Mouse (Mus musculus) testis, adult 2 months (tissue): ENCODE measurements around the gene Lgals1. TPM values are rescaled to one million over a fixed set of nuclear protein-coding genes. Genes with fewer than 3 reads are reported as not detected.
A peak's percentile ranks its signal among the peaks of the same experiment; 100 is the strongest.

ENCODE experiments used
- H3K27ac ChIP-seq: fragments of 200-500 bp; 2 replicates; pipeline ENCODE4 v1.5.1; 2012; ENCODE audit warnings: low read depth, low read length; ENCODE audit not compliant: control insufficient read depth, insufficient read depth
- H3K27me3 ChIP-seq: fragments of 200-500 bp; 2 replicates; pipeline ENCODE4 v1.6.1; 2012; ENCODE audit warnings: mild to moderate bottlenecking, low read length, moderate library complexity; ENCODE audit not compliant: control insufficient read depth, insufficient read depth
- H3K36me3 ChIP-seq: fragments of 200-500 bp; 2 replicates; pipeline ENCODE4 v1.6.1; 2012; ENCODE audit warnings: mild to moderate bottlenecking, low read length; ENCODE audit not compliant: control insufficient read depth, insufficient read depth
- H3K4me1 ChIP-seq: fragments of 200-500 bp; 2 replicates; pipeline ENCODE4 v1.6.1; 2012; ENCODE audit warnings: low read length; ENCODE audit not compliant: control insufficient read depth, insufficient read depth
- H3K4me3 ChIP-seq: fragments of 200-500 bp; 2 replicates; pipeline ENCODE4 v1.5.1; 2012; ENCODE audit warnings: low read depth, mild to moderate bottlenecking, low read length, moderate library complexity, mixed read lengths; ENCODE audit not compliant: control insufficient read depth
- CTCF ChIP-seq: fragments of 200-500 bp; IDR thresholded peaks from 2 replicates; pipeline ENCODE4 v1.5.1; 2012; ENCODE audit warnings: low read depth, mild to moderate bottlenecking, inconsistent platforms, low read length, moderate library complexity; ENCODE audit not compliant: control insufficient read depth, insufficient read depth, insufficient replicate concordance
- POLR2A ChIP-seq: fragments of 200-500 bp; IDR thresholded peaks from 2 replicates; pipeline ENCODE4 v1.6.1; 2012; ENCODE audit warnings: low read depth, mild to moderate bottlenecking, inconsistent platforms, low read length, moderate library complexity; ENCODE audit not compliant: control insufficient read depth
- polyA plus RNA-seq: library from polyadenylated mRNA; depleted of rRNA; stranded (reverse); fragments of >200 nt; gene quantifications from 2 replicates; pipeline ENCODE4 v1.2.3, GENCODE M21; 2012

The Lgals1 gene
- polyA plus RNA-seq, 1 experiment: 92.0 TPM

DNA sequence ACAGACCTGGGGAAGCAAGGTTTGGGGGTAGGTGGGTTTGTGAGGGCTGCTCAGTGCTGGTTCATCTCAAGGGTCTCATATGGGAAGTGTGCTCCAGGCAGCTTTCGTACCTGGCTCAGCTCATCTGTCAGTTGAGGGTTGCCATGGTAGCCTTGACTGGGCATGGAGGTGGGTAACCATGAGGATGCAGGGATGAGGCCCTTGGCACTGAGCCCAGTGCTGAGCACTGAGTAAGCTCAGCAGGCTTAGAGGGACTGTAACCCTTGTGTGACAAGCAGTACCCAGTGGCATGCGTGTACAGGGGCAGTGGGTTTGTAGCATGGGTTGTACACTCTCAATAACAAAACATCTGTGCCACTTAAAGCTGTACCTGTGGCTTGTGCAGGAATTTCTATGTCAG is 11.4 kb downstream of the Lgals1 start:
- Histone ChIP-seq H3K27me3 (no peaks in the 10 kb centered on the region), H3K4me1 (peaks cover 4% of the 10 kb centered on the region), H3K36me3 (peaks cover 2% of the 10 kb centered on the region), H3K27ac (no peak overlapping the region), H3K4me3 (no peak overlapping the region)
- no peak for TF ChIP-seq CTCF
- no peak for TF ChIP-seq POLR2A

DNA sequence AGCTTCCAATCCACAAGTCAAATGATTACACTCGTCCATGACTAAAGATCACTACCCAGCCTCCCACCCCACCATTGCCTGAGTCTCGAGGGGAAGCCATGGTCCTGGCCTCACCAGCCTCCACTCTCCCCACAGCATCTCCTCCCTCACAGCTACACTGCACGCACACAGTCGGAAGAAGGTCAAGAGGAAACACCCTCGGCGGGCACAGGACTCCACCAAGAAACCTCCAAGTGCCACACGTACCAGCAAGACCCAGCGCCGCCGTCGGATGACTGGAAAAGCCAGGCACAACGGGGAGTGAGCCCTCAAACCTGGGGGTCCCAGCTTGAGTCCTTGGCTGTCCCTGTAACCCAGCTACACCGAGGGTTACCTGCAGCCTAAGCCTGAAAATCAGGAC is 13.8 kb downstream of the Lgals1 start:
- H3K27me3 ChIP-seq: no peaks in the 10 kb centered on the region
- H3K36me3 ChIP-seq: peaks cover 2% of the 10 kb centered on the region
- TF ChIP-seq POLR2A (no peak), CTCF (no peak)
- H3K27ac ChIP-seq: no peak overlapping the region
- no peak overlapping the region for H3K4me3 ChIP-seq
- H3K4me1 ChIP-seq: peaks cover 2% of the 10 kb centered on the region; the same call in 1 of the 2 replicates

DNA sequence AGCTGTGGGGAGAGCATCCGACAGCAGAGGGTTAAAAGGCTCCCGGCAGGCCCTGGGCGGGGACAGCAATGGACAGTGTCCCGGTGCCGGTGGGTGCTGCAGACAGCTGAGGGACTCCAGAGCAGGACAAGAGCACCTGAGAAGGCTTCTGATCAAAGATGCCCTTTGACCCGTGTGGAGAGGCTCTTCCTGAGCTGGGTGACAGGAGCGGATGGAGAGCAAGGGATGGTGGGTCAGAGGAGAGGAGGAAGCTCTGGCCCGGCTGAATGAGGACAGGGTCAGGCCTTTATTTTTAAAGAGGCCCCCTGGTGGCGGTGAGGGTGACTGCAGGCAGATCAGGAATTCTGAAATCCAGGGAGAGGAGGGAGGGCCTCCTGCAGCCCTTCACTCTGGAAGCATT is 16.1 kb downstream of the Lgals1 start:
- H3K27me3 ChIP-seq: no peaks in the 10 kb centered on the region
- H3K4me1 ChIP-seq: no peaks in the 10 kb centered on the region; the same call in 1 of the 2 replicates
- H3K36me3 ChIP-seq: peaks cover 2% of the 10 kb centered on the region
- H3K27ac ChIP-seq: no peak overlapping the region
- no peak overlapping the region for H3K4me3 ChIP-seq
- TF ChIP-seq POLR2A (no peak), CTCF (peak; percentile 59; the same call in 1 of the 2 replicates)

DNA sequence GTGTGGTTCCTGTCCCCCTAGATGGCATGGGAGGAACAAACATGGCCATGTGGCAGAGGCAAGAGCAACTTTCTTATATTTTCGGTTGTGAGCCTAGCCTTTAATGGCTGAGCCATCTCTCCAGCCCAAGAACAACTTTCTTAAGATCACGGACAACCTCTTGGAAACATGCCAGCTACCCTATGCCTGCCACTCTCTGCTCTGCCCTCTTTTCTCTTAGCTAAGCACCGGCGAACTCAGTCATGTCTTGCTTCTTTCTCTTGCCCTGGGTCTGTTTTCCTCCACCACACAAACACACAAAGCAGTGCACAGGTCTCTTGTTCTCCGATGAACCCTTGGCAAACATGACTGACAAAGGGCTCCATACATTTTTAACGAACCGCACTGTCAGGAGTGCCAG is 19.7 kb downstream of the Lgals1 start:
- H3K36me3 ChIP-seq: no peaks in the 10 kb centered on the region
- peaks cover 4% of the 10 kb centered on the region for H3K4me1 ChIP-seq
- no peaks in the 10 kb centered on the region for H3K27me3 ChIP-seq
- no peak overlapping the region for H3K27ac ChIP-seq
- TF ChIP-seq POLR2A: no peak
- no peak for TF ChIP-seq CTCF
- H3K4me3 ChIP-seq: no peak overlapping the region

DNA sequence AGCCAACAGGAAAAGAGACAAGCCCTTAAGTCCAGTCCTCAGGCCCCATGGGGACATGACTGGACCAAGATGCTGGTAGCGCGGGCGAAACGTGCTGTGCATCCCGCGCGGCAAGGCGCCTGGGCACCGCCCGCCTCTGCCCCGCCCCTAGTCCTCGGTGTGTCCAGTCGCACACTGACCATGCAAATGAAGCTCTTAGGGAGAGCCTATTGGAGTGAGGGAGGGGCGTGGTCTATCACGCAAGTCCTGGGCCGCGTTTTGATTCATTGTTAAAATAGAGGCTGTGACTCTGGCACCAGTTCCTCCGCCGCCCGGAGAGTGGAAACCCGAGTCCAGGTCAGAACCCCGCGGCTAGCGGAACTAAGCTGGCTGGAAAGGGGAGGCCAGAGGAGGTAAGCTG is 21.1 kb downstream of the Lgals1 start, which contains the start of gene Triobp:
TSS of gene Triobp (plus strand) at position 68 of the 400 bp plus-strand sequence.
- Histone ChIP-seq H3K4me3 (peak within 1 kb of the TSS; percentile 41), H3K36me3 (no peaks in the 10 kb centered on the region), H3K4me1 (peaks cover 4% of the 10 kb centered on the region), H3K27ac (no peak within 1 kb of the TSS), H3K27me3 (no peaks in the 10 kb centered on the region)
- TF ChIP-seq POLR2A (no peak), CTCF (no peak)

DNA sequence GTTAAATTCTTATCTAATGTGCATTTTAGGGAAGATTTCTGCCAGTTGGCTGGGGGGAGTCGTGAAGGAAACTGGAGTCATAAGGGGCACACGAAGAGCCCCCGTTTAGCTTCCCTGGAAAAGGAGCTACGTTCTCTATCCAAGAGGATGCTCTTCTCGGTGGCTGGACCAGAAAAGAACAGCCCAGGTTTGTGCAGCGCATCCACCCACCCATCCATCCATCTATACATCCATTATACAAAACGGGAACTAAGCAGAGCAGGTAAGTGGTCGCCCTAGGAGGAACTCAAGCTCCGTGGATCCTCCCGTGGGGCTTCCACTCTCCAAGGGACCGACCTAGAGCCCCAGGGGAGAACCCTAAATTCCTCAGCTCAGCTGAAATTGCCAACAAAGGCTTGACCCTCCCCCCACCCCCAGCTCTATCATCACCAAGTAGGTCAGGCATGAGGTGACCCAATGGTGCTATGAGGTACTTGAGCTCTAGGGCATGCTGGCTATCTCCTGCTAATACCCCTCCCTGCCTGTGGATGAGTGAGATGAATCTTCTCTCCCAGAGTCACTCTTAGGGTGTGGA is 21.7 kb downstream of the Lgals1 start:
- peaks cover 4% of the 10 kb centered on the region for H3K4me1 ChIP-seq
- H3K4me3 ChIP-seq: peak overlapping the region; percentile 41
- TF ChIP-seq POLR2A (peak; percentile 12; the same call in 1 of the 2 replicates), CTCF (no peak)
- H3K36me3 ChIP-seq: no peaks in the 10 kb centered on the region
- H3K27me3 ChIP-seq: no peaks in the 10 kb centered on the region
- H3K27ac ChIP-seq: no peak overlapping the region

DNA sequence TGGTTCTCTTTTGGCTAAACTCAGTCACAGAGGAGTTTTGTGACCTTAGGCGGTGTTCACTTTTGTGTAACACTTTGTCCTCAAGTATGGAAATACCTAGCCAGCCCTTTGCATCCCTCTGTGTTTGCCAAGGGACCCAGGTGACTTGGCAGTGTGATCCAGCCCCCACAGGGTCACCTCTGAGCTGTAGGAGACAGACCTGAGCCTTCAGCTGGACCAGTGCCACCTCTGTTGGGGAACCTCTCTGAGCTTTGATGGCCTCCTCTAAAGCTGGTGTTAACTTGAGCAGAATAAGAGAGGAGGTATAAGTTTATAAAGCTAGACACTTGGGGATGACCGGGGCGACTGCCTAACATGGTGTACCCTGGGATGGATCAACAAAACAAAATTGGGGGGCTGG is 22.4 kb downstream of the Lgals1 start:
- Histone ChIP-seq H3K27me3 (no peaks in the 10 kb centered on the region), H3K4me1 (peaks cover 10% of the 10 kb centered on the region), H3K36me3 (no peaks in the 10 kb centered on the region), H3K4me3 (no peak overlapping the region), H3K27ac (no peak overlapping the region)
- TF ChIP-seq CTCF: no peak
- no peak for TF ChIP-seq POLR2A
